Mouse (Mus musculus): ENCODE data around the gene Susd6.

Susd6 gene

GRCm38 (mm10) chr12:80789849-80790694 is at the start of gene Susd6:
TSS of gene Susd6 (plus strand) at chr12:80790510.
- DNase-seq (ENCODE audit: inconsistent age in 2 of 2, low spot score in 1 of 2): peak; percentile 99

GRCm38 (mm10) chr12:80744614-80745013 is 45.7 kb upstream of the Susd6 start:
- DNase-seq (ENCODE audit: inconsistent age in 2 of 2, low spot score in 1 of 2): no peak

- no peak for DNase-seq (ENCODE audit: inconsistent age in 2 of 2, low spot score in 1 of 2)
Measured at GRCm38 (mm10) chr12:80746031-80746813, 44.1 kb upstream of the Susd6 start.

- DNase-seq (ENCODE audit: inconsistent age in 2 of 2, low spot score in 1 of 2): no peak
Measured at GRCm38 (mm10) chr12:80751556-80751955, 38.8 kb upstream of the Susd6 start.

- DNase-seq (ENCODE audit: inconsistent age in 2 of 2, low spot score in 1 of 2): peak; percentile 59 to 89
Measured at GRCm38 (mm10) chr12:80757751-80758558, 32.4 kb upstream of the Susd6 start.

- no peak for DNase-seq (ENCODE audit: inconsistent age in 2 of 2, low spot score in 1 of 2)
Measured at GRCm38 (mm10) chr12:80758559-80759386, 31.5 kb upstream of the Susd6 start.

GRCm38 (mm10) chr12:80759387-80759712 is 31.0 kb upstream of the Susd6 start:
- no peak for DNase-seq (ENCODE audit: inconsistent age in 2 of 2, low spot score in 1 of 2)

- DNase-seq (ENCODE audit: inconsistent age in 2 of 2, low spot score in 1 of 2): no peak
Measured at GRCm38 (mm10) chr12:80759713-80760395, 30.5 kb upstream of the Susd6 start.

GRCm38 (mm10) chr12:80760396-80760801 is 29.9 kb upstream of the Susd6 start, which contains the start of gene Ccdc177:
TSS of gene Ccdc177 (minus strand) at chr12:80760687.
- DNase-seq (ENCODE audit: inconsistent age in 2 of 2, low spot score in 1 of 2): peak; percentile 69 to 89

GRCm38 (mm10) chr12:80762982-80763381 is 27.3 kb upstream of the Susd6 start:
- DNase-seq (ENCODE audit: inconsistent age in 2 of 2, low spot score in 1 of 2): no peak

GRCm38 (mm10) chr12:80764116-80764515 is 26.2 kb upstream of the Susd6 start:
- DNase-seq (ENCODE audit: inconsistent age in 2 of 2, low spot score in 1 of 2): no peak

- peak; percentile 69 to 92 for DNase-seq (ENCODE audit: inconsistent age in 2 of 2, low spot score in 1 of 2)
Measured at GRCm38 (mm10) chr12:80769697-80770096, 20.6 kb upstream of the Susd6 start.

GRCm38 (mm10) chr12:80774786-80775185 is 15.5 kb upstream of the Susd6 start:
- no peak for DNase-seq (ENCODE audit: inconsistent age in 2 of 2, low spot score in 1 of 2)

- DNase-seq (ENCODE audit: inconsistent age in 2 of 2, low spot score in 1 of 2): no peak
Measured at GRCm38 (mm10) chr12:80776046-80776634, 14.2 kb upstream of the Susd6 start.

- DNase-seq (ENCODE audit: inconsistent age in 2 of 2, low spot score in 1 of 2): no peak
Measured at GRCm38 (mm10) chr12:80778188-80778936, 11.9 kb upstream of the Susd6 start.

- no peak for DNase-seq (ENCODE audit: inconsistent age in 2 of 2, low spot score in 1 of 2)
Measured at GRCm38 (mm10) chr12:80779760-80780159, 10.6 kb upstream of the Susd6 start.

GRCm38 (mm10) chr12:80782190-80782589 is 8.1 kb upstream of the Susd6 start:
- DNase-seq (ENCODE audit: inconsistent age in 2 of 2, low spot score in 1 of 2): no peak

- DNase-seq (ENCODE audit: inconsistent age in 2 of 2, low spot score in 1 of 2): peak in 1 of 2 experiments; percentile 68
Measured at GRCm38 (mm10) chr12:80782892-80783291, 7.4 kb upstream of the Susd6 start.

- DNase-seq (ENCODE audit: inconsistent age in 2 of 2, low spot score in 1 of 2): no peak
Measured at GRCm38 (mm10) chr12:80783889-80784288, 6.4 kb upstream of the Susd6 start.

Data from adrenal gland, adult (tissue).